Mouse (Mus musculus) bone marrow, adult 2 months (tissue): ENCODE results near the gene 5730522E02Rik. TPM values are rescaled to one million over a fixed set of nuclear protein-coding genes. Genes with fewer than 3 reads are reported as not detected.

Experiments used
- H3K27ac ChIP-seq: fragments of 200-500 bp; 2 replicates; pipeline ENCODE4 v1.5.1; 2012; ENCODE audit warnings: low read depth, mild to moderate bottlenecking, control low read depth, inconsistent platforms, low read length; ENCODE audit not compliant: control insufficient read depth, poor library complexity, insufficient read depth
- H3K4me1 ChIP-seq: fragments of 200-500 bp; 2 replicates; pipeline ENCODE4 v1.6.1; 2011; ENCODE audit warnings: low read length; ENCODE audit not compliant: control insufficient read depth, insufficient read depth
- H3K4me3 ChIP-seq: fragments of 200-500 bp; replicated peaks from 2 replicates; pipeline ENCODE3; 2011; ENCODE audit warnings: mild to moderate bottlenecking, low read depth, low read length, control low read depth; ENCODE audit not compliant: control insufficient read depth
- CTCF ChIP-seq: fragments of 200-500 bp; IDR thresholded peaks from 2 replicates; pipeline ENCODE4 v1.5.1; 2011; ENCODE audit warnings: low read length, control low read depth; ENCODE audit not compliant: control insufficient read depth, insufficient read depth
- POLR2A ChIP-seq: fragments of 200-500 bp; IDR thresholded peaks from 2 replicates; pipeline ENCODE4 v1.6.1; 2011; ENCODE audit warnings: low read depth, mild to moderate bottlenecking, control low read depth, low read length, borderline replicate concordance; ENCODE audit not compliant: control insufficient read depth
- WGBS: fragments of 180-500 bp; shearing (Covaris S2); methylation state at CpG from one replicate; pipeline ENCODE4 v1.1.7; 2018; 5-methylcytosine and 5-hydroxymethylcytosine counted together
- polyA plus RNA-seq: library from polyadenylated mRNA; stranded (reverse); fragments of >200 nt; gene quantifications from 2 replicates; pipeline ENCODE4 v1.2.4, GENCODE M21; 2011; ENCODE audit warnings: low replicate concordance; ENCODE audit not compliant: missing spikeins, insufficient read depth, insufficient read length

Gene 5730522E02Rik
- polyA plus RNA-seq, 1 experiment, result not detected

- Histone ChIP-seq H3K4me1 (no peaks in the 10 kb centered on the region), H3K4me3 (no peak overlapping the region), H3K27ac (no peak overlapping the region)
- TF ChIP-seq CTCF (no peak), POLR2A (no peak)
- 75% methylated on average over 3 of the region's 3 CpGs for WGBS
Observed at GRCm38 (mm10) chr11:26112206-26112605, 98.4 kb downstream of the 5730522E02Rik start.

GRCm38 (mm10) chr11:26108647-26109046 lies 101.9 kb downstream of the 5730522E02Rik start:
- 55% methylated on average over 1 of the region's 1 CpGs for WGBS
- TF ChIP-seq CTCF (no peak), POLR2A (no peak)

GRCm38 (mm10) chr11:26104680-26105079 lies 105.9 kb downstream of the 5730522E02Rik start:
- 87% methylated on average over 2 of the region's 2 CpGs for WGBS
- H3K4me1 ChIP-seq, result no peaks in the 10 kb centered on the region
- H3K27ac ChIP-seq, result no peak overlapping the region
- TF ChIP-seq POLR2A (no peak), CTCF (no peak)
- no peak overlapping the region for H3K4me3 ChIP-seq

More at GRCm38 (mm10) chr11:26108647-26109046, 101.9 kb downstream of the 5730522E02Rik start:
- no peak overlapping the region for H3K4me3 ChIP-seq
- H3K27ac ChIP-seq, result no peak overlapping the region
- H3K4me1 ChIP-seq, result no peaks in the 10 kb centered on the region

- no peak overlapping the region for H3K4me3 ChIP-seq
- no peaks in the 10 kb centered on the region for H3K4me1 ChIP-seq
- no peak for TF ChIP-seq POLR2A
- TF ChIP-seq CTCF, result no peak
- WGBS, result 48% methylated on average over 8 of the region's 8 CpGs
- H3K27ac ChIP-seq, result no peak overlapping the region
Observed at GRCm38 (mm10) chr11:26103698-26104097, 106.9 kb downstream of the 5730522E02Rik start.

- H3K4me3 ChIP-seq, result no peak overlapping the region
- H3K4me1 ChIP-seq, result no peaks in the 10 kb centered on the region
- H3K27ac ChIP-seq, result no peak overlapping the region
- TF ChIP-seq POLR2A (no peak), CTCF (no peak)
- 57% methylated on average over 4 of the region's 4 CpGs for whole genome bisulfite sequencing
Observed at GRCm38 (mm10) chr11:26102878-26103277, 107.7 kb downstream of the 5730522E02Rik start.

- 77% methylated on average over 5 of the region's 5 CpGs for WGBS
- H3K4me1 ChIP-seq, result no peaks in the 10 kb centered on the region
- H3K27ac ChIP-seq, result no peak overlapping the region
- TF ChIP-seq POLR2A, result no peak
- no peak for TF ChIP-seq CTCF
- H3K4me3 ChIP-seq, result no peak overlapping the region
Observed at GRCm38 (mm10) chr11:26100077-26100476, 110.5 kb downstream of the 5730522E02Rik start.

GRCm38 (mm10) chr11:26098933-26099332 lies 111.6 kb downstream of the 5730522E02Rik start:
- WGBS, result 89% methylated on average over 2 of the region's 2 CpGs
- H3K4me1 ChIP-seq, result no peaks in the 10 kb centered on the region

GRCm38 (mm10) chr11:26096095-26096494 lies 114.5 kb downstream of the 5730522E02Rik start:
- 69% methylated on average over 1 of the region's 1 CpGs for WGBS
- Histone ChIP-seq H3K4me1 (no peaks in the 10 kb centered on the region), H3K27ac (no peak overlapping the region), H3K4me3 (no peak overlapping the region)
- TF ChIP-seq CTCF (no peak), POLR2A (no peak)

More at GRCm38 (mm10) chr11:26098933-26099332, 111.6 kb downstream of the 5730522E02Rik start:
- Histone ChIP-seq H3K4me3 (no peak overlapping the region), H3K27ac (no peak overlapping the region)
- TF ChIP-seq CTCF (no peak), POLR2A (no peak)

- 73% methylated on average over 5 of the region's 5 CpGs for WGBS
- H3K4me3 ChIP-seq, result no peak overlapping the region
- TF ChIP-seq CTCF (no peak), POLR2A (no peak)
- no peak overlapping the region for H3K27ac ChIP-seq
- no peaks in the 10 kb centered on the region for H3K4me1 ChIP-seq
Observed at GRCm38 (mm10) chr11:26088993-26089392, 121.6 kb downstream of the 5730522E02Rik start.
